Comparison of ENCODE assay signal across 8 mouse cellular contexts in genomic region chr7:37360171-37360570, GRCm38 (mm10).
DNase-seq lines count a peak whose midpoint lies in the region; ATAC-seq and TF ChIP-seq lines count a peak whose summit lies in the region.

No protein-coding gene starts in this region.

- DNase-seq in gastrocnemius, adult 18-20 months (ENCODE audit: low spot score), result peak; percentile 26
- no peak for DNase-seq in gastrocnemius, postnatal 10 days
- DNase-seq in midbrain, embryonic 14.5 days, result peak; percentile 78
- DNase-seq in cerebellum, postnatal 14 days, result peak; percentile 68 to 72
- peak; percentile 44 for DNase-seq in lung, postnatal 0 days (ENCODE audit: low spot score)
- DNase-seq in spleen, postnatal 14 days (ENCODE audit: low spot score in 2 of 2), result no peak
- no peak for DNase-seq in urinary bladder, postnatal 14 days (ENCODE audit: low spot score)

- 11% methylated on average over 3 of the region's 3 CpGs for WGBS in midbrain, embryonic 14.5 days
- WGBS in midbrain, embryonic 13.5 days, result 13% methylated on average over 3 of the region's 3 CpGs
- 21% methylated on average over 3 of the region's 3 CpGs for WGBS in lung, postnatal 0 days

- no peak for ATAC-seq in midbrain, embryonic 14.5 days (ENCODE audit: low FRiP score, low TSS enrichment)
- ATAC-seq in midbrain, embryonic 13.5 days, result no peak
- no peak for ATAC-seq in lung, postnatal 0 days

- no peak for TF ChIP-seq EP300 in lung, postnatal 0 days (IDR thresholded peaks at IDR 0.05)

- H3K36me3 ChIP-seq in midbrain, embryonic 14.5 days (ENCODE audit: control insufficient read depth, insufficient read depth, low read length), result no peaks in the 10 kb centered on the region
- no peaks in the 10 kb centered on the region for H3K36me3 ChIP-seq in midbrain, embryonic 13.5 days
- H3K36me3 ChIP-seq in lung, postnatal 0 days (ENCODE audit: insufficient read depth, low read length), result no peaks in the 10 kb centered on the region

- H3K9me3 ChIP-seq in midbrain, embryonic 14.5 days (ENCODE audit: control insufficient read depth, low read length), result no peaks in the 10 kb centered on the region
- H3K9me3 ChIP-seq in midbrain, embryonic 13.5 days, result no peaks in the 10 kb centered on the region
- H3K9me3 ChIP-seq in lung, postnatal 0 days (ENCODE audit: low read length), result no peaks in the 10 kb centered on the region

- no peaks in the 10 kb centered on the region for H3K27me3 ChIP-seq in midbrain, embryonic 14.5 days (ENCODE audit: control insufficient read depth, insufficient read depth, low read length)
- 0 out of 2 replicates have a peak, but pooled peaks cover 4% of the 10 kb centered on the region for H3K27me3 ChIP-seq in midbrain, embryonic 13.5 days
- no peaks in the 10 kb centered on the region for H3K27me3 ChIP-seq in lung, postnatal 0 days (replicated peaks; ENCODE audit: insufficient read depth, low read length)

- peaks cover 21% of the 10 kb centered on the region for H3K4me1 ChIP-seq in midbrain, embryonic 14.5 days (ENCODE audit: control insufficient read depth, insufficient read depth, low read length)
- peaks cover 50% of the 10 kb centered on the region for H3K4me1 ChIP-seq in midbrain, embryonic 13.5 days (replicated peaks)
- H3K4me1 ChIP-seq in lung, postnatal 0 days (ENCODE audit: insufficient read depth, low read depth, low read length), result peaks cover 3% of the 10 kb centered on the region; the same call in 1 of the 2 replicates

- no peak overlapping the region for H3K9ac ChIP-seq in midbrain, embryonic 14.5 days (replicated peaks; ENCODE audit: low read length)
- no peak overlapping the region for H3K9ac ChIP-seq in midbrain, embryonic 13.5 days (replicated peaks)
- H3K9ac ChIP-seq in lung, postnatal 0 days (replicated peaks; ENCODE audit: low read depth), result no peak overlapping the region

- no peak overlapping the region for H3K4me3 ChIP-seq in midbrain, embryonic 14.5 days (replicated peaks; ENCODE audit: low read depth, low read length)
- H3K4me3 ChIP-seq in midbrain, embryonic 13.5 days (replicated peaks), result no peak overlapping the region
- no peak overlapping the region for H3K4me3 ChIP-seq in lung, postnatal 0 days (ENCODE audit: low read depth, low read length)

- H3K4me2 ChIP-seq in midbrain, embryonic 14.5 days (ENCODE audit: low read length), result no peak overlapping the region
- H3K4me2 ChIP-seq in midbrain, embryonic 13.5 days (replicated peaks), result no peak overlapping the region
- H3K4me2 ChIP-seq in lung, postnatal 0 days (replicated peaks; ENCODE audit: low read depth, low read length), result no peak overlapping the region

- H3K27ac ChIP-seq in midbrain, embryonic 14.5 days (replicated peaks; ENCODE audit: low read depth, low read length), result no peak overlapping the region
- no peak overlapping the region for H3K27ac ChIP-seq in midbrain, embryonic 13.5 days
- H3K27ac ChIP-seq in lung, postnatal 0 days (ENCODE audit: low read length), result no peak overlapping the region

- peak; percentile 94 for TF ChIP-seq CTCF in lung, postnatal 0 days (IDR thresholded peaks at IDR 0.05)

Comparison
In these comparisons a context has a peak if more than half of its experiments do, and no peak if none do; other contexts are left out.
1. DNase-seq: peak in gastrocnemius, adult 18-20 months (single experiment), midbrain, embryonic 14.5 days (single experiment), cerebellum, postnatal 14 days (2 of 2) and lung, postnatal 0 days (single experiment); none in gastrocnemius, postnatal 10 days (single experiment), spleen, postnatal 14 days (0 of 2) and urinary bladder, postnatal 14 days (single experiment).